Mouse (Mus musculus): Measurements from ENCODE around the gene Tor1aip1.
A peak's percentile ranks its signal among the peaks of the same experiment; 100 is the strongest.
"Not testable (repeated sequence)": the region's sequence is repeated elsewhere in the genome, so short reads cannot be mapped to it uniquely, and the experiment has no call there.

The Tor1aip1 gene

DNA sequence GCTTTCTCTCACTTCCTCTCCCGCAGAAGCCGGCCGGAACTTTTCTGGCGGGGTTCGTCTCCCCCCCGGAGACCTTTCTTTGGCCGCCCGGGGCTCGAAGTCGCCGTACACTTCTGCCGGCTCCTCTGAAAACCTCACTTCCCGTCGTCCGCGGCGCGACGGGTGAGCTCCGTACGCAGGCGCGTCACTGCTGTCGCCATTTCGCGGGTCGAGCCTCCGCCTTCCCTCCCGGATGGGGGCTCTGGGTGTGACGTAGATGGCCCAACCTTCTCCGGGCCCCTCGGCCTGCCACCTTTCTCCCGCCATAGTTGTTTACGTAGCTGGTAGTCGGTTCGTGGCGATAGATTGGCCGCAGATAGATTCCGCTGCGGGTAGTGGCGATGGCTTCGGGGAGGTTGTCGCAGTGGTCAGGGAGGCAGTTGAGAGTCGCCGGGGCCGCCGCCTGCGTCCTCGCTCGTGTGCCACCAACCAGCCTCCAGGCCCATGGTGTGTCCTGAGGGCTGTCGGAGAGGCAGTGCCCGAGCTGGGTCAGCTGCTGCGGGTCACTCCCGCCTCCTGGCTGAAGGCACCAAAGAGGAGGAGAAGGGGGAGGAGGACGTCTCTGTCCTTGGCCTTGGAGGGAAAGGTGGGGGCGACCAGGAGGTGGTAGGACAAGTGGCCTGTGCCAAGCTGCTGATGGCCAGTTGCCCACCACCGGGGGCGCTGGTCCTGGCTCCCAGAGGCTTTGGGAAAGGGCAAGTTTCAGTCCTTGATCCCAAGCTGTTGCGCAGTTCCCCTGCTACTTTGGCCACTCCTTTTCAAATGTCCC lies at the start of gene Tor1aip1:
Gene Tor1aip1 (minus strand): TSS at position 551 of the 808 bp plus-strand sequence.
- DNase-seq (ENCODE audit: low read depth), result peak; percentile 98

DNA sequence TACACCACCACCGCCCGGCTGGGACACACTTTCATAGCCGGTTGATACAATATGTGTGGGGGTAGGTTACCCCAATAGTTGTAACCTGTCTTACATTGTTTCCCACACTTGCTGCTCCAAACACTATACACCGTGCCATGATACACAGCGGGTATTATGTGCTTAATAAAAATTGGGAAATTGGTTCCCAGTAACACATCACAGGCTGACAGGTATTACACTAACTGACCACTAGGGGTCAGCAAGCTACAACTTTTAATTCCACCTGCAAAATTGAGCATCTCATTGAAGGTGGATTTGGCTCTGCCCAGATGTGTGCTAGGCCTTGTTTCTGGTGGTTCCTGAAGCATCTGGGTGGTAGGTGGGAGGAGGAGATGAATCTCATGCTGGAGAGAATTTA lies 49.5 kb upstream of the Tor1aip1 start:
- peak; percentile 26 for DNase-seq (ENCODE audit: low read depth)

DNA sequence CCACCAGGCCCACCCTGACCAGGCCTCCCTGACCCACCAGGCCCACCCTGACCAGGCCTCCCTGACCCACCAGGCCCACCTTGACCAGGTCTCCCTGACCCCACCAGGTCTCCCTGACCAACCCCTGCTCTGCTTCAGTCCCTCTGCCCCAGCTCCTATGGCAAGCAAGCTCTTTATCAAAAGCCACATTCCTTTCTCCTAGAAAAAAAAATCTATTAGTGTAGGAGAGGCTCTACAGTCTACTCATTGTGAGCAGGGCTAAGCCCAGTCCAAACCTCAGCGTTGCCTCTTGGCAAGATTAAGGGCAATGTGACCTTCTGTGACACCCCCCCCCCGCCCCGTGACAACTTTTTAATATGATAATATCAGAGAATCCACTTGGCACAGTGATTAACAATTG lies 48.3 kb upstream of the Tor1aip1 start:
- DNase-seq (ENCODE audit: low read depth), result no peak

DNA sequence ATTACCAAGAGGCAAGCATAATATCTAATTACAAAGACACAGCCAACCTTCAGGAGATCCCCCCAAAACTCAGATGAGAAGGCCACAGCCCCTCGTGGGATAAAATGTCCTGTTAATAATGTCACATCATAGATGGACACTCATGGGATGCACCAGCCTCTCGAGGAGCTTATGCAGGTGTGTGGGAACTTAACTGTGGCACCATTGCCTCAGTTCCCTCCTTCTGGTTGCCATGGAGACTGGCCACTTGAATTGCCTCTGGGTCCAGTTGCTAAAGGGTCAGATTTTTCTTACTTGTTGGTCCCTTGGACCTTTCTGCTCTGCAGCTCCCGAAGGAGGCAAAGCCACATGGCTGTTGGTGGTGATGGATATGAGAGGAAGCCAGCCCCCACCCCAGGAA lies 41.4 kb upstream of the Tor1aip1 start:
- DNase-seq (ENCODE audit: low read depth), result no peak

DNA sequence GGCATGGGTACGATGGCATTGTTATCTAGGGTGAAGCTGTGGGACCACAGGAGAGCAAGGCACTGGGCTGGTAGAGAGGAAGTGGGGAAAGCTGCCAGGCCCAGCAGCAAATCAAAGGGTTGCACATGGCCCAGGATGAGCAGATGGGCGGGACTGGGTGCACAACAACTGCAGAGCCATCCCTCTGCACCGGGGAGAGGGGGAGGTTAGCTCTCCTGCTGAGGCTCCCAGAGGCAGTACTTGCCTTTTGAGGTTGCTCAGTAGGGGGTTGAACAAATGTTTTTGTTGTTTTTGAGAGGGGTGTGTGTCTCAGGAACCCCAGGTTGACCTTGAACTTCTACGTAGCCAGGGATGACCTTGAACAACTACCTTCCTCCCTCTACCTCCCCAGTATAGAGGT lies 40.2 kb upstream of the Tor1aip1 start:
- DNase-seq (ENCODE audit: low read depth), result no peak

DNA sequence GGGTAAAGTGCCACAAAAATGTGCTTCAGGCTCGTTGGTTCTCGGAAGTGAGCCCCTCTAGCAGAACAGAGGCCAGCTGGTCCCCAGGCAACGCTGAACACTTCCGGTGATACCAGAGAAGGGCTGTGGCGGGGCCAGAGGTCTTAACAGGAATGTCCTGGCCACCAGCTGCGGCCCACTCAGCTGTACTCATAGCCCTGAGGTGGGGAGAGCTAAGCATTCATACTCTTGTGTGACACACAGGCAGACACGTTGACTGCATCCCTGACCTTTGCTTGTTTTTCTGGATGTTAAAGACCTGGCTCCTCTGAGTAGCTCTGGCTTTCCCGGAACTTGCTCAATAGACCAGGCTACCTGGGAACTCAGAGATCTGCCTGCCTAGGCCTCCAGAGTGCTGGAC lies 38.3 kb upstream of the Tor1aip1 start:
- DNase-seq (ENCODE audit: low read depth), result no peak

DNA sequence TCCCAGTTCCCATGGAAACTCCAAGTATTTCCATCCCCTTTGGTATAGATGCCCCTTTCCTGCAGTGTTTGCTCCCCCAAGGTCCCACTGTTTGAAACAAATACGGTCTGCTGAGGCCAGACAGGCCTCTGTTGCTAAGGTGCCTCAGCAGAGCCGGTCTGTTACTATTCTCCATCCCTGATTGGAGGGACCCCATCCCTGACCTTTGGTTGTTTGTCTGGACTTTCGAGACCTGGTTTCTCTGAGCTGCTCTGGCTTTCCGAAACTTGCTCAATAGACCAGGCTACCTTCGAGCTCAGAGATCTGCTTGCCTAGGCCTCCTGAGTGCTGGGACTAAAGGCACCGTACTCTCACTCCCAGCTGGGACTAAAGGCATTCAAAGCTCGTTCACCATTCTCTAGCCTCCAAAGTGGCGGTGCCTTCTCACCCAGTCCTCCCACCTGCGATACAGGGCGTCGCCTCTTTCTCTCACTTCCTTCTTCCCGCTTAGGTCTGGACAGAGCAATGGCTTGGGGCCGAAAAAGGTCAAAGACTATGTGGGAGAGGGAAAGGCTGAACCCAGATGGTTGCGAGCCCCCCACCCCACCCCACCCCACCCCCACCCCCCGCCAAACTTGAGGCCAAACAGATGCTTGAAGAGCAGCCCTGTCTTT lies 37.0 kb upstream of the Tor1aip1 start:
- DNase-seq (ENCODE audit: low read depth), result no peak

DNA sequence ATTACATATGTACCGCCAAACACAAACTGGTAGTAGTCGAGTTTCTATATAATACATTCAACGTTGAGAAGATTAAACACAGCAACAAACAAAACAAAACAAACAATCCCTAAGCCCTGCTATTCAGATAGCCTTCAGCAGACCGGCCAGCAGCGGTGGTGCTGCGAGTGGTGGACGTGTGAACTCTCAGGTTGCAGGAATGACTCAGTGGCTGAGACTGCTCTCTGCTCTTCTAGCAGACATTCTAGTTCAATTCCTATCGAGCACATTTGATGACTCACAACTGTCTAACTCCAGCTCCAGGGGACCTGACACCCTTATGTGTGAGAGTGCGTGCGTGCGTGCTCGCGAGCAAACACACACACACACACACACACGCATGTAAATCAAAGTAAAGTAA lies 33.8 kb upstream of the Tor1aip1 start:
- peak; percentile 50 for DNase-seq (ENCODE audit: low read depth)

DNA sequence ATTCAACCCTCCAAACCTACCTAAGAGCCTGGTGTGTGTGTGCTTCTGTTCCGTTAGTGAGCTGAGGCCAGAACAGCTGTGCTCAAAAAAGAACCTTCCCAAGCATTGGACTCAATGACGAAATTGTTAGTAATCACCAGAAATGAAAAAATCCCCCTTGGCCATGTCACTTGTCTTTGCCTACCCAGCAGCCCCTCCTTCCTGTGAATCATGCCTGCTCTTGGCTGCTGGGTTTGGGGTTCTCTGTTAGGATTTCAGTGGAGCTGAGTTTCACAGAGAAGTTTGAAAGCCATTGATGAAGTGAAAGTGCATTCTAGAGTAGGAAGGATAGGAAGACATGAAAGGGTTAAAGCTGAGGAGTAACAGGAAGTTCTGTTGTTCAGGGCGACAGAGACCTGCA lies 29.9 kb upstream of the Tor1aip1 start:
- peak; percentile 56 for DNase-seq (ENCODE audit: low read depth)

DNA sequence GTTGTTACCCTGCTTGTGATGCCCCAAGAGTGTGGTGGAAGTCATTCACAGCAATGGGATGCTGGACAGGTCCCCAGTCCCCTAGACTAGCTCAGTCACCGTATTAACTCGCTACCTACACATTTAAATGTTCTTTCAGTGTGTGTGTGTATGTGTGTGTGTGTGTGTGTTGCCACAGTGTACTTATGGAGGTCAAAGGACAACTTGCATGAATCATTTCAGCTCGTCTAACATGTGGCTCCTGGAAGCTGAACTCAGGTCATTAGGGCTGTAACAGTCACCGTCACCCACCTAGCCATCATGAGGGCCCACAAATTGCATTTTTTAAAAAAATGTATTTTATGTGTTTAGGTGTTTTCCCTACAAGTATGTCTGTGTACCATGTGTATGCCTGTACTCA lies 25.9 kb upstream of the Tor1aip1 start:
- no peak for DNase-seq (ENCODE audit: low read depth)

DNA sequence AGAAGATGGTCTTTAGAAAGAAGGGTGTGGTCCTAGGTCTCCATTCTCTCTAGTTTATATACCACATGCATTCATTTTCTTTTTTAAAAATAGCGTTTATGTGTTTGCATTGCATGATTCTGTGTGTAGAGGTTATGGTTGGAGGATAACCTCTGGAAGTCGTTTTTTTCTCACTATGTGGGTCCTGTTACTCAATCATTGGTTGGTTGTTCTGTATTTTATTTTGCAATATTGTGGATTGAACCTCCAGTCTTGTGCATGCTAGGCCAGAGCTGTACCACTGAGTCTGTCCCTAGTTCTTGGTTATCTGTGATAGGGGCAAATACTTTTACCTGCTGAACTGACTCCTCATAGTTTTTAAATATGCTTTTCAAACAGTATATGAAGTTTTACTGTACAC lies 21.9 kb upstream of the Tor1aip1 start:
- DNase-seq (ENCODE audit: low read depth), result no peak

DNA sequence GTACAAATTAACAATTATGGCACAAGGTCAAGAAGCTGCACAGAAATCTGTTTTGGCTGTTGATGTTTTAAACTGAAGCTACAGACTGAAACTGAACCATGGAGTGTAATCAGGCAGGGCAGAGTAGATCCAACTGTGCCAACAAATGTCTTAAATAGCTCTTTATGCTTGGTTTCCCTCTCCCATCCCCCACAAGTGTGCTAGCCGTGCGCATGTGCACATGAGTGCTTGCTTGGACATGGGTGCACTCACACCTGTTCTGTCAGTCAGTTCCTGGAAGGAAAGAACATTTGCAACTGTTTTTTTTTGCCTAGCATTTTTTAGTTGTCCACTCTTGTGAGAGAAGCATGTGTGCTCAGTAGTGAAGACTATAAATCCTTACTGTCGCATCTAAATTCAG lies 10.4 kb upstream of the Tor1aip1 start:
- DNase-seq (ENCODE audit: low read depth), result no peak

DNA sequence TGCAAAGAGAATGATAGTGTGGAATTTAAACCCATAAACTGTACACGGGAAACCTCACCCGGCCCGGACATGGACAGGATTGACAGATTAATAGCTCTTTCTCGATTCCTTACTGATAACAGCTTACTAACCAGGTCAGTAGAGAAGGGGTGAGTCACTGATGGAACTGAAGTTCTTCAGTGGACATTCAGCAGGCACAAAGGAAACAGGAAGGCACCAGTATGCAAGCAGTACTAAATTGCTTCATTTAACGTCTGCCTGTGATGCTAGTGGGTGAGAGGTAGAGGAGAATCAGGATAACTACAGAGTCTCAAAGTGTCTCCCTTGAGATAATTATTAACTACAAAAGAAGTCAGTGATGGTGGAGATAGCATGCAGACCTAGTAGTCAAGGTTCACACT lies 7.9 kb upstream of the Tor1aip1 start:
- no peak for DNase-seq (ENCODE audit: low read depth)

DNA sequence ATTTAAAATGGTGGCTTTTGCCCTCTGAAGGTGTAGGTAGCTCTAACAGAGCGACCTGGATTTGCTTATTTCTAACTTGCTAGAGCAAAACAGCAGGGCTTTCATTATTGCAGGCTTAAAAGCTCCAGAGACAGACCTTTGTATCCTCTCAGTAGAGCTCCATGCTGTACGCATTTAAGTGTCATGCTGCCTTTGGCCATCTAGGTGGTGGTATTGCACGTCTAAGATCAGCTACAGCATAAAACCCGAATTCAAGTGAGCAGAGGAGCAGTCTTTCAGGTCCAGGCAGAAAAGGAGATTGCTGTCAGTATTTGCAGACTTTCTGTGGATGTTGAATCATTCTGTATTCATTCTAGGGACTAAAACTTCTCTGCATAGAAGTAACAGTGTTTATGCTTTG lies 6.7 kb upstream of the Tor1aip1 start:
- DNase-seq (ENCODE audit: low read depth), result peak; percentile 56

DNA sequence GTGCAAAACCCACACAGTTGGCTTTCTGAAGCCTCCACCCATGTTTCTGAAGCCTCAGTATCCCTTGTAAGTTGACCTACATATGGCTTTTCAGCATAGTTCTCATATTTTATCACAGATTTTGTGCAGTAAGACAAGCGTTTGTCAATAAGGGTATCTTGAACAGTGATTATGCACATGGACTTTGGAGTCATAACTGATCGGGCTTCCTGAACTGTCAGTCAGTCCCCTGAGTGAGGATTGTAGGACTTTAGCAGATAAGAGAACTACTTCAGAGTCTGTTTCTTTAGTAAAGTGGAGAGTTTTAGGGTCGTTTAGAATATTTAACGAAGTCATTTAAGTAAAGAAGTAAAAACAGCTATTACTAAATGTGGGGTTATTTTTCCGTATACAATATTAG lies 6.2 kb upstream of the Tor1aip1 start:
- DNase-seq (ENCODE audit: low read depth), result no peak

DNA sequence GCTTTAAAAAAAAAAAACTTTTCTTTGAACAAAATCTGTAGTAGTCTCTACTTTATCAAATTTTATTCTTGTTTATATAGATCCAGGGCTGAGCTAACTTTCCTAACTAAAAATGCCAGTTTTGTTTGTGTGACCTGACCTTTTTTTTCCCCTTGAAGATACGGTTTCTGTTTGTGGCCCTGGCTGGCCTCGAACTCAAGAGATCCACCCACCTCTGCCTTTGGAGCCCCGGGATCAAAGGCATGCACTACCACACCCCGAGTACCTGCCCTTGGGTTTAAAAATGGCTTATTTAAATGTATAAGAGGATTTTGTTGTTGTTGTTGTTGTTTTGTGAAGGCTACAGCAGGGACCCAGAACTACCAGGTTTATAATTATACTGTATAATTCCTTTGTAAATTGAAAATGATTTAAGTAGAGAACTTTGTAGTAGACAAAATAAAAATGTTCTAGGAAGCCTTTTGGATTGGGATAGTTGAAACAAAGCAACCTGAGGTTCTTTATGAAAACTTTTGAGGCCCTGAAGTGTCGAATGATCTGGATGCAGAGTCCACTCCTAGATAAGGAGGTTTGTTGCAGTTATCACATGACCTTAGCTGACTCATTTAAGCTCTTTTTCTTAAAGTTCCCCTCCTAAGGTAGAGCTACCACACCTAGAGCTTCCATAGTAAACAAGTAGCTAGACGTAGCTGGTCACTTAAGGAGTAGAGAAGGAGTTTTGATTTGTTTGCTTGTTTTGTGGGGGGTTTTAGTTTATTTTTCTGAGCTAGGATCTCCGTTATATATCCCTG lies 5.4 kb upstream of the Tor1aip1 start:
- no peak for DNase-seq (ENCODE audit: low read depth)

DNA sequence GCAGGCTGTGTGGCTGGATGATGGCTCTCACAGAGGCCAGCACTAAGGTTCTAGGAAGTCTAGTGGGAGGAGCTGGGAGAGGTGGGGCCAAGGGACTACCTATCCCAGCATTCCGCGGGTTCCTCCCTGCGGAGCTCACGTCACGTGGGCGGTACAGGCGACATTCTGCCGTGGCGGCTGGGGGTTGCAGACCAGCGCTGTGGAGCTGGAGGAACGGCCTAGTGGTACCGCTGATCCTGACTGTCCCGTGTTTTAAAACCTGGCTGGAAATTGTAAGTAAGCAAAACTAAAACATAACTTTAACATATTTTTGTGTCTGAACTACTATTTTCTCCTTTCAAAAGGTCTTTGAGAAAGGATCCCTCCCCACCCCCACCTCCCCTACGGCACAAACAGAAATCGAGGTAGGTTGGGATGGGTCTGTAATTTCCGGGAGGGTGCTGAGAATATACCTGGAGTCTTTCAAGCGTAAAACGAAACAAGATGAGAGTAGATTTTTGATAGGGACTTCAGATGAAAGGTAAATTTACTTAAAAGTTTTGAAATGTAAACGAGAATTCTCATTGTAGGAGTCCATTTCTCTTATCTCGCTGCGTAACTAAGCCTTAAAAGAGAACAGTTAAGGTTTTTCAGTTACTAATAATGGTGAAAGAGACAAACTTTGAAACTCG lies 4.6 kb upstream of the Tor1aip1 start:
- peak; percentile 83 for DNase-seq (ENCODE audit: low read depth)

DNA sequence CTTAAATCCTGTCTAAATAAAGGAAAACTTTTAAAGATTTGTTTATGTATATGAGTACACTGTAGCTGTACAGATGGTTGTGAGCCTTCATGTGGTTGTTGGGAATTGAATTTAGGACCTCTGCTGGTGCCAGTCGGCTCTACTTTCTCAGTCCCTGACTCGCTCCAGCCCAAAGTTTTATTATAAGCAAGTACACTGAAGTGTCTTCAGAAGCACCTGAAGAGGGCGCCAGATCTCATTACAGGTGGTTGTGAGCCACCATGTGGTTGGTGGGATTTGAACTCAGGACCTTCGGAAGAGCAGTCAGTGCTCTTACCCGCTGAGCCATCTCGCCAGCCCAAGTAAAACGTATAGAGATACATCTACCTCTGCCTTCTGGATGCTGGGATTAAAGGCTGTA lies 3.7 kb upstream of the Tor1aip1 start:
- DNase-seq (ENCODE audit: low read depth), result not testable (repeated sequence)

DNA sequence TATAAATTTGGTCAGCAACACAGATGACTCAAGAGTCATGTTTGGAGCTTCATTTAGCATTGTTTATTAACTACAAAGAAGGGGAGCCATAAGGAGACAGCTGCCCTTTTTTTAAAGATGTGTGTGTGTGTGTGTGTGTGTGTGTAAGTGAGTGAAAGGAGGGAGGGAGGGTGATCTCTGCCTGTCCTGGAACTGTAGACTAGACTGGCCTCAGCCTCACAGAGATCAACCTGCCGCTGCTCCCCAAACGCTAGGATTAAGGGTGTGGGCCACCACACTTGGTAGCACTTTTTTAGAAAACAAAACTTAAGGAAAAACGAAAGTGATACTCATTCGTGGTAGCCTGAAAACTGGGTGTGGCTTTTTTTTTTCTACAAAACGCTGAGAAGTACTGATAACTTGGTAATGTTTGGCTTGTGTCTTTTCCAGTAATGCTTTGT lies 884 bp upstream of the Tor1aip1 start:
- peak; percentile 44 for DNase-seq (ENCODE audit: low read depth)

DNA sequence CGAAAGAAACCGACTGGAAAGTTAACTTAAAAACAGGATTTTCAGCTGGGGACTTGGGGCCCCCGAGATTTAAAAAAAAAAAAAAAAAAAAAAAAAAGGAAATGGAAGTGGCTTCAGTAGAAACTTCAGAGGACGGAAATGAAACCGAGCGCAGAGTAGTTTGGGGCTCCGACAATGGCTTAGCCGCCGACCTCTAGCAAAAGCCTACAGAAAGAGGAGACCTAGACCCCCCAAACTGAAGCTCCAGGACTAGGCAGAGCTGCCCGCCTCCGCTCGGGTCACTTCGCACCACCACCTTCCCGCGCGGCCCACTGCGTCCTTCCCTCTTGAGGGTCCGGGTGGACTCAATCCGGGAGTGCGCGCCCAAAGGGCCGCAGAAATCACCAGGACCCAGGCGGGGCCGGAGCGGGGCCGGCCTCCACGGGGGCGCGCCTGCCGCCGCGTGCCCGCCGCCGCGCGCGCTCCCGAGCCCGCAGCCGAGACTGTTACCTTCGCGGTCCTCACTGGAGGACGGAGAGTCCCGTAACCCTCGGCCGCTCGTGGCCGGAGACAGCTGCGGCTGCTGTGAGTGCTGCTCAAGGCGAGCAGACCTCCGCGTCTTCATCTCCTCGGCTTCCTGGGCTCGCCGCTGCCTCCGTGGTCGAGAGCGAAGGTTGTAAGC lies 881 bp downstream of the Tor1aip1 start, which contains the start of gene Tor1aip2:
Gene Tor1aip2 (plus strand): TSS at position 135 of the 661 bp plus-strand sequence.
- no peak for DNase-seq (ENCODE audit: low read depth)

DNA sequence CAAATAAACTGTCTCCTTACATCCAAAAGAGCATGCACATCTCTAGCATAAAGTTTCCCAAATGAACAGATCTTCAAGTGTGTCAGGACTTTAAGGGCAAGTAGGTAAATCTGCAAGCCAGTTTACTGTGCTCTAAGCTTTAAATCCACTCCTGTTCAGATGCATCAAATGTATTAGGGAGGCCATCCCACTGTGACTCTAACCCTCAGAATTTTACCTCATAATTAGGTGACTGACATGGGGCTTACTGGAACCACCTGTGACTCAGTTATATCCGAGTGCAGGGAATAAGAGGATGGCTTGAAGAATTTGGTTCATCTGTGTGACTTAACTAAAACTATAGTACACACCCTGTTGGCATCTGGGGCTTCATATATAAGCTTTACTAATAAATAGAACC lies 1.6 kb downstream of the Tor1aip1 start:
- DNase-seq (ENCODE audit: low read depth), result no peak

DNA sequence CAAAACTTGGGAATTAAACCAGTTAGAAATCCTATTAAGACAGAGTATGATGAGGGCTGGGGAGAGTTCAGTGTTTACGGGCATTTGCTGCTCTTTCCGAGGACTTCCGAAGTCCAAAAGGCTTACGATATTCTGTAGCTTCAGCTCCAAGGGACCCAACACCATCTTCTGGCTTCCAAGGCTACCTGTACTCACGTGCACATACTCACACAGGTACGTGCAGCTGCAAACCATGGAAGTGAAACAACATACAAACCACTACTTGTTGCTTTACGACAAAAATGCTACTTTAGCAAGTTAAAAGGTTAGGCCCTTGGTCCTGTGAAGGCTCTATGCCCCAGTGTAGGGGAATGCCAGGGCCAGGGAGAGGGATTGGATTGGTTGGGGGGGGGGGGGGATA lies 2.4 kb downstream of the Tor1aip1 start:
- DNase-seq (ENCODE audit: low read depth), result no peak
